Mouse (Mus musculus): ENCODE data around the gene Psmb2. TPM values are rescaled to one million over a fixed set of nuclear protein-coding genes. Genes with fewer than 3 reads are reported as not detected.
A peak's percentile ranks its signal among the peaks of the same experiment; 100 is the strongest.

The Psmb2 gene
- polyA plus RNA-seq, 1 experiment from 2014 or later, result 594 TPM

DNA sequence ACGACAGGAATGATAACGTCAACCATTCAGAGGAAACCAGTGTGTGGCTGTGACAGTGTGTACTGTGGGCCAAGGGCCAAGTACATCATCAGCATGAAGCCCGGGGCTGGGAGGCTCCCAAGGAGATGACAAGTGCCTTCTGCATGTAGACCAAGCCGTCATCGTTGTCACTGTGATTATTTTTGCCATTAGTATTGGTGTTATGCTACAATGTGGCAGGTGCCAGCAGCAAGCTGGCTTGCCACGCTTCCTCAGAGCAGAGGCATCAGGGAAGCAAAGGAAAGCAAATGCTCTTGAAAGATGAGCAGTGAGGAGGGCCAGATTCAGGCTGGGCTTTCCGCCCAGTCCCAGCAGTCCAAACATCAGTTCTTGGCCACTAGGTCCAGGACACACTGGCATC is 16.2 kb upstream of the Psmb2 start:
- no peaks in the 10 kb centered on the region for H3K27me3 ChIP-seq (replicated peaks; ENCODE audit: low read depth, poor library complexity, severe bottlenecking)
- no peaks in the 10 kb centered on the region for H3K36me3 ChIP-seq (replicated peaks)
- no peak overlapping the region for H3K4me3 ChIP-seq
- DNase-seq (ENCODE audit: low spot score), result no peak
- 82% methylated on average over 7 of the region's 7 CpGs for WGBS
- no peak overlapping the region for H3K27ac ChIP-seq (replicated peaks)
- H3K9me3 ChIP-seq, result no peaks in the 10 kb centered on the region
- no peaks in the 10 kb centered on the region for H3K4me1 ChIP-seq

DNA sequence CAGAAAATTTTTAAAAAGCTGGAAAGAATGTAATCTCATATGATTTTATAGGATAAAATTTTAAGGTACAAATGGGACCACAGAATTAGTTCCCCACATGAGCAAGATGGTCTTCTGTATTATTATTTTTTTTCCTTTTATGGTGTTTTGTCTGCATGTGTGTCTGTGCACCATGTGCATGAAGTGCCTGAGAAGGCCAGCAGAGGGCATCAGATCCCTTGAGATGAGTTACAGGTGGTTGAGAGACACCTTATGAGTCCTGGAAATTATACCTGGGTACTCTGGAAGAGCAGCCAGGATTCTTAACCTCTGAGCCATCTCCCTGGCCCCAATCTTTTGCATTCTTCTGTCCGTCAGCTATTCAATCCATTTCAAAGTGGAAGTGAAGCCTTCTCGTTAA is 10.4 kb upstream of the Psmb2 start:
- 93% methylated on average over 2 of the region's 2 CpGs for WGBS
- H3K36me3 ChIP-seq (replicated peaks), result no peaks in the 10 kb centered on the region

DNA sequence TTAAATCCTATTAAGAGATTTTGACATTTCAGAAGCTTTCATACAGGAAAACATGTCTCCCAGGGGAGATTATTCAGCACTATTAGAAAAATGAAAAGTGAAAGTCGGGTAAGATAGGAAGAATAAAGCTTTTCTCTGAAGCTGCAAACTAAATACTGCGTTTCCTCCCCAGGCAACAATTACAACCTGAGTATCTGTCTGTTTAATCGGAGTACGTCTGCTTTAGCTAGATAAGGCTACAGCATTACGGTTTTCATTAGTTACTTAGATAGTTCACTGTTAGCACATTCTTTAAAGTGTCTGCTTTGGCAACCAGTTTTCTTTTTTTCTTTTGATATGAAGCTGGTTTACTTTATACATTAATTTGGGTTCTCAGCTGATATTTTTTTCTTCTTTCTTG is 4.9 kb downstream of the Psmb2 start:
- Histone ChIP-seq H3K27ac (replicated peaks) (no peak overlapping the region), H3K36me3 (replicated peaks) (peaks cover 47% of the 10 kb centered on the region), H3K4me3 (no peak overlapping the region), H3K4me1 (peaks cover 8% of the 10 kb centered on the region), H3K27me3 (replicated peaks; ENCODE audit: low read depth, poor library complexity, severe bottlenecking) (no peaks in the 10 kb centered on the region), H3K9me3 (no peaks in the 10 kb centered on the region)
- DNase-seq (ENCODE audit: low spot score), result no peak
- WGBS, result 87% methylated on average over 5 of the region's 5 CpGs

More for the DNA sequence above, 10.4 kb upstream of the Psmb2 start:
- H3K27ac ChIP-seq (replicated peaks), result no peak overlapping the region
- peak; percentile 14 for DNase-seq (ENCODE audit: low spot score)
- H3K27me3 ChIP-seq (replicated peaks; ENCODE audit: low read depth, poor library complexity, severe bottlenecking), result no peaks in the 10 kb centered on the region
- no peaks in the 10 kb centered on the region for H3K4me1 ChIP-seq
- no peak overlapping the region for H3K4me3 ChIP-seq
- no peaks in the 10 kb centered on the region for H3K9me3 ChIP-seq

DNA sequence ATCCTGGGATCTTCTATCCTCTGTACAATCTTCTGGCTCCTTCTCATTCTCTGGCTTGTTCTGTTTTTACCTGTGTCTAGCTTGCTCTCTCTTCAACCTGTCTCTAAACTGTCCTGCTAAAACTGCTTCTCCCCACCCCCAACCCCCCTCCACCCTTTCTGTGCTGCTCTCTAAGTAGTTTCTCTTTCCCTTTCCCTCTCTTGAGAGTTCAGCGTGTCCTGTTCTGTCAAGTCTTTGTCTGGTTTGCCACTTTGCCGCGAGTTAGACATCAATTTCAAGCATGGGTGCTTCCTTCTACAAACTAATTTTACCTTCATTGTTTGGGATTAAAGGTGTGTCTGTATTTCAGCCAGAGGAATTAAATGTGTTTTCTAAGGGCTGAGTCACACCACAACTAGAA is 5.7 kb downstream of the Psmb2 start:
- Histone ChIP-seq H3K36me3 (replicated peaks) (peaks cover 55% of the 10 kb centered on the region), H3K27ac (replicated peaks) (no peak overlapping the region), H3K4me1 (peaks cover 7% of the 10 kb centered on the region), H3K4me3 (no peak overlapping the region), H3K27me3 (replicated peaks; ENCODE audit: low read depth, poor library complexity, severe bottlenecking) (no peaks in the 10 kb centered on the region), H3K9me3 (no peaks in the 10 kb centered on the region)
- DNase-seq (ENCODE audit: low spot score), result no peak
- 74% methylated on average over 3 of the region's 3 CpGs for WGBS

DNA sequence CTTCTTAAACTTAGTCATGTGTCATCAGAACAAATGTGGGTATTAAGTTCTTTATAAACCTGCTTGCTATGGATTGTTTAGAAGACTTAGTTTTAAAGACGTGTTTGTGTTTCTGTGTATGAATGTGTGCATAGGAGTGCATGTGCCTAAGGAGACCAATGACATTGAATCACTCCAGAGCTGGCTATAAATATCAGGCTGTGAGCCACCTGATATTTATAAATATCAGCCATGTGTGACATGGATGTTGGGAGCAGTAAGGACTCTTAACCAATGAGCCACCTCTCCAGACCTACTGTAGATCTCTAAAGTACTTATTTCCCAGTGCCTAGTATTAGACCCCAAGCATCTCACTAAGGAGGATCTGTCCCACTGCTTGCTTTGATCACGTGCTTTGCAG is 12.0 kb downstream of the Psmb2 start:
- Histone ChIP-seq H3K36me3 (replicated peaks) (peaks cover 82% of the 10 kb centered on the region), H3K4me1 (no peaks in the 10 kb centered on the region), H3K27ac (replicated peaks) (no peak overlapping the region), H3K4me3 (no peak overlapping the region), H3K9me3 (no peaks in the 10 kb centered on the region), H3K27me3 (replicated peaks; ENCODE audit: low read depth, poor library complexity, severe bottlenecking) (no peaks in the 10 kb centered on the region)
- DNase-seq (ENCODE audit: low spot score), result no peak
- WGBS, result 88% methylated on average over 2 of the region's 2 CpGs

DNA sequence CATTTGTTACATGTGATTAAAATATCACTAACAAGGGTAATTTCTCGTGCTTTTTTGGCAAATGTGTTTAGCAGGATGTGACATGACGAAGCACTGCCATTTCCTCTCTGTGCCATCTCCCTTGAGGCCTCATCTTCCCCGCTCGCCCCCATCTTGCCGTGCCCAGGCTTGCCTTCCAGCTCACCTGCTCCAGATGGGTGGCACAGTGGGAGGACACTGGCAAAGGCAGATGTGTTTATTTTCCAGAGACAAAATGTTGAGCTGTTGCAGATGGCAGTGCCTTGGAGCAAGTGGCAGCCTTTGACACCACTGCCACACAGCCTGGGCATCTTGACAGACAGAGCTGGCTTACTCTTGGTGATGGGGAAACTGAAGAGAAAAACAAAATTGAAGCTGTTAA is 15.6 kb downstream of the Psmb2 start:
- DNase-seq (ENCODE audit: low spot score), result no peak
- Histone ChIP-seq H3K27me3 (replicated peaks; ENCODE audit: low read depth, poor library complexity, severe bottlenecking) (no peaks in the 10 kb centered on the region), H3K4me1 (no peaks in the 10 kb centered on the region), H3K9me3 (no peaks in the 10 kb centered on the region), H3K36me3 (replicated peaks) (peaks cover 76% of the 10 kb centered on the region), H3K4me3 (no peak overlapping the region), H3K27ac (replicated peaks) (no peak overlapping the region)
- 89% methylated on average over 5 of the region's 5 CpGs for WGBS

DNA sequence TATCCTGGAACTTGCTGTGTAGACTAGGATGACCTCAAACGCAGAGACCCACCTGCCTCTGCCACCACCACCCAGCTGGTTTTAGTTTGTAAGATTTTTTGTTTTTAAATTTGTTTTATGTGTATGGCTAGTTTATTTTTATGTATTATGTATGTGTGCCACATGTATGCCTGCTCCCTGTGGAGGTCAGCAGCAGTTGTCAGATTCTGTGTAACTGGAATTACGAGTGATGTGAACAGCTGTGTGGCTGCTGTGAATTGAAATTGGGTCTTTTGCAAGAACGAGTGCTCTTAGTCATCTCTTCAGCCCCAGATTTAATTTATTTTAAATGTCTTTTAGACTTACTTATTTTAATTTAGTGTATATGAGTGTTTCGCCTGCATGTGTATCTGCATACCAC is 19.5 kb downstream of the Psmb2 start:
- H3K4me3 ChIP-seq, result no peak overlapping the region
- H3K27me3 ChIP-seq (replicated peaks; ENCODE audit: low read depth, poor library complexity, severe bottlenecking), result no peaks in the 10 kb centered on the region
- H3K4me1 ChIP-seq, result no peaks in the 10 kb centered on the region
- DNase-seq (ENCODE audit: low spot score), result no peak
- H3K27ac ChIP-seq (replicated peaks), result no peak overlapping the region
- 91% methylated on average over 4 of the region's 4 CpGs for WGBS
- H3K36me3 ChIP-seq (replicated peaks), result peaks cover 76% of the 10 kb centered on the region
- no peaks in the 10 kb centered on the region for H3K9me3 ChIP-seq

DNA sequence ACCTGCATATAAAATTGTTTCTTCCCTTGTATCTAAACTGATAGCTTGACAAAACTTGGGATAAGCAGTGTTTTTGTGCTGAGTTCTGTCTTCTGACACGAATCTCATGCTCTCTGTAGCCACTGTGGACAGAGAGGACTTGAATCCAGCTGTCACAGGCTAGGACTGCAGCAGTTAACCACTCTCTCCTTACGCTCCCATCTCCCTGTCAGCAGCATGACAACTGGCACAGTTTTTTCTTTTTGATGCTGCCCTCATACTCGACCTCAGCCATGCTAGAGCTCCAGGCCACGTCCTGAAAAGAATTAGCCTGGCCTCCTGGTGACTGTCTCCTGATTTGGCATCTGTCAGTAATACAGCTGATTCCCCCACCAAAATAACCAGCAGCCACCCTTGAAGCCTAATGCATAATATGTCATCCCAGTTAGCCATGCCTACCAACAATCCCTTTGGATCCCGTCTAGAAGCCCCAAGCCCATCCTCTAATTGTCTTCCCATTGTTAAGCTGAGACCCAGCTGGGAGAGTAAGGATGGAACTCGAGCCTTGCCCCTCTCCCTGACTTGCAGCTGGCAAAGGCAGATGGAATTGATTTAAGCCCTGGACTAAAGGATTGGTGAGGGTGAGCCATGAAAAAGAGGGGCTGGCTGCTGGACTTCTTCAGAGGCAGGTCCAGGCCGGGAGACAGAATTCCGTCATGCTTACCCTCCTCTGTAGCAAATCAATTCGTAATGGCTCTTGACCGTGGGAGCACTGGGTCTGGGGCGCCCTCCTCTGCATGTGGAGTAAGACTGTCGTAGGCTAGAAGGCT is 29.4 kb downstream of the Psmb2 start:
- Histone ChIP-seq H3K9me3 (no peaks in the 10 kb centered on the region), H3K36me3 (replicated peaks) (peaks cover 77% of the 10 kb centered on the region), H3K4me1 (peaks cover 21% of the 10 kb centered on the region), H3K27me3 (replicated peaks; ENCODE audit: low read depth, poor library complexity, severe bottlenecking) (no peaks in the 10 kb centered on the region), H3K27ac (replicated peaks) (peak overlapping the region; percentile 45; the same call in 1 of the 2 replicates), H3K4me3 (peak overlapping the region; percentile 8; the same call in 1 of the 2 replicates)
- peak; percentile 71 for DNase-seq (ENCODE audit: low spot score)
- 45% methylated on average over 12 of the region's 12 CpGs for WGBS

DNA sequence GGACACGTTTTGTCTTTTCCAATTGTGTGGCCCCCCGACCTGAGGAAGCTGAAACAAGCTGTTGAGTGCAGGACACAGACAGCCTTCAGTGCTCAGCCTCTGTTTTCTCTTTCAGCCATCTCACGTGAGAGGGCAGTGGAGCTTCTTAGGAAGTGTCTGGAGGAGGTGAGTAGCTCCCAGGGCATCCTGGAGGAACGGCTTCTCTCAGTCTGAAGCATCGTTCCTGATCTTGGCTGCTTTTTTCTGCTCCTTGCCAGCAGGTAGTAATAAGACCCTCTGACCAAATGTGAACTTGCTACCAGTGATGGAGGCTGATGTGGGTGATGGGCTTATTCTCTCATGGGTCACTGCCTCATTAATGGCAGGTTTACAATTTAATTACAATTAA is 30.0 kb downstream of the Psmb2 start:
- Histone ChIP-seq H3K27ac (replicated peaks) (peak overlapping the region; percentile 45; the same call in 1 of the 2 replicates), H3K4me1 (peaks cover 21% of the 10 kb centered on the region), H3K4me3 (no peak overlapping the region), H3K36me3 (replicated peaks) (peaks cover 77% of the 10 kb centered on the region), H3K27me3 (replicated peaks; ENCODE audit: low read depth, poor library complexity, severe bottlenecking) (no peaks in the 10 kb centered on the region), H3K9me3 (no peaks in the 10 kb centered on the region)
- 49% methylated on average over 5 of the region's 5 CpGs for WGBS
- no peak for DNase-seq (ENCODE audit: low spot score)

DNA sequence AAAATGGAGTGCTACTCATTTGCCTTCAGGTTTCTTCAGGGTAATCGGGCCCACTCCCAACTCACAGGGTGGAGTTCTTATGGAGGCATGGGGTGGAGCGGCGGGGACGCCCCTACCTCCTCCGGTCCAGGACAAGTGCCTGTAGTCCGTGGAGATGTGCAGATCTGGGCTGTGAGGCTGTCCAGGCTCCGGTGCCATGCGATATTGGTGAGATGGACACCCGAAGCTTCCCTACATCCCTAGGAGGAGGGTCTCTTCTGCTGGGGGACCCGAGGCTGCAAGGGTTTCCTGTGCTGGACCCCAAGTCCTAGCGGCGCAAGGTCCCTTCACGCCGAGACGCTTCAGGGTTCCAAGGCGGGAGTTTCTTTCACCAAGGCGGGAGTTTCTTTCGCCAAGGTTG is 54.7 kb downstream of the Psmb2 start:
- DNase-seq (ENCODE audit: low spot score), result peak; percentile 33
- WGBS, result 2% methylated on average over 18 of the region's 18 CpGs
- Histone ChIP-seq H3K4me1 (peaks cover 29% of the 10 kb centered on the region), H3K27me3 (replicated peaks; ENCODE audit: low read depth, poor library complexity, severe bottlenecking) (peaks cover 87% of the 10 kb centered on the region), H3K27ac (replicated peaks) (no peak overlapping the region), H3K9me3 (no peaks in the 10 kb centered on the region), H3K4me3 (peak overlapping the region; percentile 37; the same call in 1 of the 2 replicates), H3K36me3 (replicated peaks) (no peaks in the 10 kb centered on the region)

DNA sequence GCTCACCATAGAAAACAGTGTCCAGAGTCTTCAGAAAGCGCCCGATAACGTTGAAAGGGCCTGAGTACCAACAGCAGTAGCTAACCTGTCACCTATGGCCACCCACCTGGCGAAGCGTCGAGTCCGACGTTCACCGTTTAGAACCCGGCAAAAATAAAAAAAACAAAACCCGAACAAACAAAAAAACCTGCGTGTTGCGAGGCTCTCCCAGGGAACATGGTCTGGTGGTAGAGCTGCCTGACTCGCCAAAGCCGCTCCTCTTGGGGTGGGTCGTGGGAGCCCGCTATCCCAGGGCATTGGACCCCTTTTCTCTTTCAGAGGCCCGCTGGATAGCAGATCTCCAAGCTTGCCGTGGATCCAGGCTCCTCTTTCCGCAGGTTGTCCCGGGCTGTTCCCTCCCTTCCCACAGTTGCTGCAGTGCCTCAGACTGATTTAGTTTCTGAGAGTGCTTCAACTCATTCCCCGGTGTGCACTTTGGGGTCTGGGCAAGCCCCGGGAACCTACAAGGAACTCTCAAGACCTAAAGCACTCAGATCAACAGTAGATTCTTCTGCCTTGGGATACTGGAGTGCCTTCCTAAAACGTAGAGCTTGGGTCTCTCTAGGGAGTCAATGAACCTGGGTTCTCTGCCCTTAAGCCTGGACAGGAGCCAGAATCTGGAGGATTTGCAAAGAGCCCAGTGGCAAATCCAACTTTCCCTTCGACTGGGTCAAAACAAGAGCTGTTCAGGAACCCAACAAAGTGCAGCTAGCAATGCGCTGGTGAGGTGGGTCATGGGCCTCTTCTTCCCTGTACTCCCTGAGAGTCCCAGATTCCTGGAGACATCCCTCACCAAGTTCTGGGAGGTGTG is 55.3 kb downstream of the Psmb2 start:
- 4% methylated on average over 26 of the region's 26 CpGs for WGBS

DNA sequence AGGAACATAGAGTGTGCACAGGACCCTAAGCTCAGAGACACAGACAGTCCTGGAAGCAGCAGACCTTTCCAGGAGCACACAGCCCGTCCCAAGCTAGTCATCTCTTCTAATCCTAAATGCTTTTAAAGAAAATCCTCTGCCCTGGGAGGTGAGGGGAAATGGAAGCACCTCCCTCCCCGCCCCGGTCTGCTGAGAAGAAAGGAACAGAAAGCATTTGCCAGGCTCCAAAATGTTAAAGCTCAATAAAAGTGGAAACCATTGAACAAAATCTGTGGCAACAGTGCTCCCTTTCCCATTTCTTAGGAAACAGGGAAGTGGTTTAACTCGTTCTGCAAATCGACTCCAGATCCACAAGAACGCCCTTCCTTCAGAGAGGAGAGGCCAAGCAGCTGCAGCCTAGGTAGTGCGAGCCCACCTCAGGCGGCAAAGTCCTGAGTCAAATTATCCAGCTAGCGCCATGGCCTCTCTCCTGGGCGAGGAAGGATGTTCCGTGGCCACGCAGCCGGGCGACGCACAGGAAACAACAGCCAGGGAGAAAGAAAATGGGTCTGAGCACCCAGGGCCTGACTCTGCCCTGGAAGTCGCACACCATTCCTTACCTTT is 56.7 kb downstream of the Psmb2 start:
- H3K4me3 ChIP-seq, result peak overlapping the region; percentile 26
- 2% methylated on average over 16 of the region's 16 CpGs for WGBS
- H3K27me3 ChIP-seq (replicated peaks; ENCODE audit: low read depth, poor library complexity, severe bottlenecking), result peaks cover 100% of the 10 kb centered on the region
- no peaks in the 10 kb centered on the region for H3K36me3 ChIP-seq (replicated peaks)
- no peak overlapping the region for H3K27ac ChIP-seq (replicated peaks)
- no peaks in the 10 kb centered on the region for H3K9me3 ChIP-seq
- peaks cover 29% of the 10 kb centered on the region for H3K4me1 ChIP-seq
- peak; percentile 50 for DNase-seq (ENCODE audit: low spot score)

More for the DNA sequence above, 55.3 kb downstream of the Psmb2 start:
- no peak overlapping the region for H3K27ac ChIP-seq (replicated peaks)
- H3K4me1 ChIP-seq, result peaks cover 29% of the 10 kb centered on the region
- DNase-seq (ENCODE audit: low spot score), result peak; percentile 34
- peaks cover 94% of the 10 kb centered on the region for H3K27me3 ChIP-seq (replicated peaks; ENCODE audit: low read depth, poor library complexity, severe bottlenecking)
- no peaks in the 10 kb centered on the region for H3K36me3 ChIP-seq (replicated peaks)
- H3K9me3 ChIP-seq, result no peaks in the 10 kb centered on the region
- peak overlapping the region; percentile 37; the same call in 1 of the 2 replicates for H3K4me3 ChIP-seq

All from embryonic facial prominence, embryonic 10.5 days (tissue).